Mouse (Mus musculus) ES-Bruce4 (cell line): ENCODE data around the gene Lsg1.

Experiments
- CTCF ChIP-seq: IDR thresholded peaks from one replicate; pipeline ENCODE4 v1.8.1; 2011; ENCODE audit warnings: low read depth, low read length
- POLR2A ChIP-seq: IDR thresholded peaks from one replicate; pipeline ENCODE4 v1.8.1; 2011; ENCODE audit warnings: low read length; ENCODE audit not compliant: insufficient read depth

GRCm38 (mm10) chr16:30565631-30566030 lies 21.8 kb downstream of the Lsg1 start:
- TF ChIP-seq CTCF, result no peak
- TF ChIP-seq POLR2A, result no peak
